Mouse (Mus musculus) heart, adult 2 months (tissue): ENCODE results near the gene Gm26602. TPM values are rescaled to one million over a fixed set of nuclear protein-coding genes. Genes with fewer than 3 reads are reported as not detected.

Experiments
- DNase-seq, 2 experiments: peaks; one replicate each; pipeline ENCODE4 v3.0.0; 2021
- H3K27ac ChIP-seq: fragments of 200-600 bp; 2 replicates; pipeline ENCODE4 v1.8.1; 2022
- H3K27me3 ChIP-seq: fragments of 200-500 bp; 2 replicates; pipeline ENCODE4 v1.6.1; 2012; ENCODE audit warnings: mild to moderate bottlenecking, low read length, inconsistent platforms, mixed read lengths; ENCODE audit not compliant: control insufficient read depth, insufficient read depth
- H3K36me3 ChIP-seq: fragments of 200-500 bp; 2 replicates; pipeline ENCODE4 v1.6.1; 2012; ENCODE audit warnings: low read length, inconsistent platforms; ENCODE audit not compliant: control insufficient read depth, insufficient read depth
- H3K4me1 ChIP-seq: fragments of 200-500 bp; 2 replicates; pipeline ENCODE4 v1.6.1; 2011; ENCODE audit warnings: low read length; ENCODE audit not compliant: control insufficient read depth, insufficient read depth
- H3K4me3 ChIP-seq: fragments of 200-600 bp; 2 replicates; pipeline ENCODE4 v1.8.1; 2022
- H3K79me2 ChIP-seq: fragments of 200-500 bp; replicated peaks from 2 replicates; pipeline ENCODE4 v1.6.1; 2012; ENCODE audit warnings: mild to moderate bottlenecking, inconsistent platforms, low read length, moderate library complexity, mixed read lengths; ENCODE audit not compliant: control insufficient read depth, insufficient read depth
- H3K9ac ChIP-seq: fragments of 200-500 bp; 2 replicates; pipeline ENCODE4 v1.6.1; 2012; ENCODE audit warnings: low read depth, mild to moderate bottlenecking, control low read depth, inconsistent platforms, low read length, mixed read lengths
- CTCF ChIP-seq: fragments of 200-600 bp; IDR thresholded peaks from 2 replicates; pipeline ENCODE4 v1.8.1; 2022; ENCODE audit warnings: antibody characterized with exemption, mild to moderate bottlenecking, moderate library complexity
- EP300 ChIP-seq: fragments of 200-500 bp; IDR thresholded peaks from 2 replicates; pipeline ENCODE4 v1.6.1; 2011; ENCODE audit warnings: low read depth, low read length, control low read depth; ENCODE audit not compliant: insufficient read depth
- POLR2A ChIP-seq: fragments of 200-500 bp; IDR thresholded peaks from 2 replicates; pipeline ENCODE4 v1.6.1; 2011; ENCODE audit warnings: mild to moderate bottlenecking, low read depth, low read length, control low read depth; ENCODE audit not compliant: insufficient read depth
- WGBS: fragments of 180-500 bp; shearing (Covaris S2); methylation state at CpG from one replicate; pipeline ENCODE4 v1.1.7; 2018; 5-methylcytosine and 5-hydroxymethylcytosine counted together
- intact Hi-C: fragments of 180-260 bp; cut with DNase I; formaldehyde crosslinking; loops from one replicate; pipeline ENCODE4 v1.15.1; 2025
- polyA plus RNA-seq: library from polyadenylated mRNA; depleted of rRNA; stranded (reverse); fragments of >200 nt; gene quantifications from 2 replicates; pipeline ENCODE4 v1.2.3, GENCODE M21; 2012
- total RNA-seq, 2 experiments: library from RNA; stranded (reverse); gene quantifications; 2 replicates each; pipeline ENCODE4 v1.2.3; 2021

Gene Gm26602
- total and polyA plus RNA-seq, 3 experiments, result not detected

- H3K79me2 ChIP-seq, result 0 out of 2 replicates have a peak, but pooled peaks cover 4% of the 10 kb centered on the region
- TF ChIP-seq CTCF (no peak), POLR2A (no peak), EP300 (no peak)
- intact Hi-C loops, result no loop called here
- no peak for DNase-seq
- peak overlapping the region; percentile 37 for H3K9ac ChIP-seq
- peaks cover 10% of the 10 kb centered on the region for H3K4me1 ChIP-seq
- no peak overlapping the region for H3K27ac ChIP-seq
- peaks cover 17% of the 10 kb centered on the region for H3K27me3 ChIP-seq
- H3K4me3 ChIP-seq, result peak overlapping the region; percentile 16; the same call in 1 of the 2 replicates
- 15% methylated on average over 35 of the region's 35 CpGs for WGBS
- no peaks in the 10 kb centered on the region for H3K36me3 ChIP-seq
Observed at GRCm38 (mm10) chr10:79918231-79919078, 7.8 kb downstream of the Gm26602 start.

- intact Hi-C loops, result no loop called here
- 0 out of 2 replicates have a peak, but pooled peaks cover 4% of the 10 kb centered on the region for H3K79me2 ChIP-seq
- no peak overlapping the region for H3K4me3 ChIP-seq
- no peaks in the 10 kb centered on the region for H3K36me3 ChIP-seq
- H3K4me1 ChIP-seq, result peaks cover 10% of the 10 kb centered on the region
- H3K9ac ChIP-seq, result no peak overlapping the region
- H3K27ac ChIP-seq, result no peak overlapping the region
- WGBS, result 12% methylated on average over 21 of the region's 21 CpGs
- peaks cover 17% of the 10 kb centered on the region for H3K27me3 ChIP-seq
- DNase-seq, result no peak
- TF ChIP-seq CTCF, result no peak
- no peak for TF ChIP-seq EP300
- no peak for TF ChIP-seq POLR2A
Observed at GRCm38 (mm10) chr10:79919251-79919849, 8.7 kb downstream of the Gm26602 start.

DNA sequence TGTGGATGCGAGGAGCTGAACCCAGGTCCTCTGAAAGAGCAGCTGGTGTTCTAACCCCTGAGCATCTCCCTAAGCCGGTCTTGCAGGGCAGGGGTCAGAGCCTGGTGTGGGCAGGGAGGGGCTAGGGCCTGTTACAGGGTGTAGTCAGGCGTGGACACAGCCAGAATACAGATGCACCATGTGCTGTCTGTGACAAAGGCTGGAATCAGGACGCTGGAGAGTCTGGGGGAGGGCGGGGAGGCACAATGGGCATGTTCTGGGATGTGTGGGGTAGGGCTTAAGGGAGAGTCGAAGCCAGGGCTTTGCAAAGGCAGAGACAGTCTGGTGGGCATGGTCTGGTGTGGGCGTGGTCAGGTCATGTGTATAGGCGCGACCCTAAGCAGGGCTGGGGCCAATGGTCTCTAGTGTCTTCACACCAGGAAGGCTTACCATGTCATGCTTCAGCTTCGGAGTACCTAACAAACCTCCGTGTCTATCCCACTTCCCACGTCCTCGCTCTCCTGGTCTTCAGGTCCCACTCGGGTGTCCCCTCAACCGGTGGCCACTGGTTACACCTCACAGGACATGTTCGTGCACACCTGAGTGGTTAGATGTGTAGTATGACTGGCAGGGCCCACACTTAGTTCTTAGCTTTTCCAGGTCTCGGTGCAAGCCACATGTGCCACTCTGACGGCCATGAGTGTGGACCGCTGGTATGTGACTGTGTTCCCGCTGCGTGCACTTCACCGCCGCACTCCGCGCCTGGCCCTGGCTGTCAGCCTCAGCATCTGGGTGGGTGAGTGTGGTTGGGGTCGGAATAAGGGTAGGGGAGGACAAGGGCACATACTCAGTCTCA lies 9.6 kb downstream of the Gm26602 start:
- Histone ChIP-seq H3K4me3 (no peak overlapping the region), H3K9ac (no peak overlapping the region), H3K79me2 (0 out of 2 replicates have a peak, but pooled peaks cover 4% of the 10 kb centered on the region), H3K36me3 (no peaks in the 10 kb centered on the region), H3K27me3 (peaks cover 17% of the 10 kb centered on the region), H3K27ac (no peak overlapping the region), H3K4me1 (peaks cover 10% of the 10 kb centered on the region)
- DNase-seq, result no peak
- intact Hi-C loops, result no loop called here
- TF ChIP-seq CTCF, result no peak
- no peak for TF ChIP-seq POLR2A
- 30% methylated on average over 26 of the region's 26 CpGs for WGBS

- no peak within 1 kb of the TSS for H3K9ac ChIP-seq
- no peak within 1 kb of the TSS for H3K27ac ChIP-seq
- peaks cover 3% of the 10 kb centered on the region for H3K4me1 ChIP-seq
- H3K79me2 ChIP-seq, result 0 out of 2 replicates have a peak, but pooled peaks cover 2% of the 10 kb centered on the region
- DNase-seq, result no peak
- WGBS, result 9% methylated on average over 41 of the region's 41 CpGs
- H3K27me3 ChIP-seq, result peaks cover 17% of the 10 kb centered on the region
- TF ChIP-seq CTCF (no peak), POLR2A (no peak), EP300 (no peak)
- no peak within 1 kb of the TSS for H3K4me3 ChIP-seq
- intact Hi-C loops, result no loop called here
- no peaks in the 10 kb centered on the region for H3K36me3 ChIP-seq
Observed at GRCm38 (mm10) chr10:79920958-79921535, 10.4 kb downstream of the Gm26602 start, which contains the start of gene R3hdm4. Gene R3hdm4 (minus strand): TSS chr10:79921208.

DNA sequence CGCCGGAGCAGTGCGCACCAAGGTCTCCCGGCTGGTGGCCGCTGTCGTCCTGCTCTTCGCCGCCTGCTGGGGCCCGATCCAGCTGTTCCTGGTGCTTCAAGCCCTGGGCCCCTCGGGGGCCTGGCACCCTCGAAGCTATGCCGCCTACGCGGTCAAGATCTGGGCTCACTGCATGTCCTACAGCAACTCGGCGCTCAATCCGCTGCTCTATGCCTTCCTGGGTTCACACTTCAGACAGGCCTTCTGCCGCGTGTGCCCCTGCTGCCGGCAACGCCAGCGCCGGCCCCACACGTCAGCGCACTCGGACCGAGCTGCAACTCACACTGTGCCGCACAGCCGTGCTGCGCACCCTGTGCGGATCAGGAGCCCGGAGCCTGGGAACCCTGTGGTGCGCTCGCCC lies 10.9 kb downstream of the Gm26602 start:
- no peaks in the 10 kb centered on the region for H3K79me2 ChIP-seq
- no peak overlapping the region for H3K27ac ChIP-seq
- H3K4me1 ChIP-seq, result peaks cover 3% of the 10 kb centered on the region
- H3K4me3 ChIP-seq, result no peak overlapping the region
- intact Hi-C loops, result no loop called here
- H3K9ac ChIP-seq, result no peak overlapping the region
- 9% methylated on average over 34 of the region's 34 CpGs for WGBS
- no peak for TF ChIP-seq EP300
- TF ChIP-seq CTCF, result no peak
- TF ChIP-seq POLR2A, result no peak
- peaks cover 17% of the 10 kb centered on the region for H3K27me3 ChIP-seq
- H3K36me3 ChIP-seq, result no peaks in the 10 kb centered on the region
- DNase-seq, result no peak
